Mouse (Mus musculus): ENCODE data around the gene Rtl8a. TPM values are rescaled to one million over a fixed set of nuclear protein-coding genes. Genes with fewer than 3 reads are reported as not detected.

Rtl8a gene
- polyA plus RNA-seq, 1 experiment: not detected

Other genes starting within 250 kb of the Rtl8a start
- gene Etd, start 208.8 kb downstream of the Rtl8a start, polyA plus RNA-seq (2011; ENCODE audit: insufficient read depth, insufficient read length, low replicate concordance, missing spikeins): not detected in 2 replicates
- gene Rtl8c, start 35.6 kb downstream of the Rtl8a start, polyA plus RNA-seq (2011; ENCODE audit: insufficient read depth, insufficient read length, low replicate concordance, missing spikeins): 3.4 and 5.6 TPM in 2 replicates
- not detected in 2 replicates for gene Gm14597, start 34.7 kb downstream of the Rtl8a start, polyA plus RNA-seq (2011; ENCODE audit: insufficient read depth, insufficient read length, low replicate concordance, missing spikeins)
- gene Rtl8b, start 26.7 kb upstream of the Rtl8a start, polyA plus RNA-seq (2011; ENCODE audit: insufficient read depth, insufficient read length, low replicate concordance, missing spikeins): 13.9 TPM in 1 of 2 replicates, not detected in the other
- not detected in 2 replicates for gene 4930502E18Rik, start 81.1 kb upstream of the Rtl8a start, polyA plus RNA-seq (2011; ENCODE audit: insufficient read depth, insufficient read length, low replicate concordance, missing spikeins)
- not detected in 2 replicates for gene 1700013H16Rik, start 114.1 kb upstream of the Rtl8a start, polyA plus RNA-seq (2011; ENCODE audit: insufficient read depth, insufficient read length, low replicate concordance, missing spikeins)
- not detected in 2 replicates for gene Zfp36l3, start 132.7 kb upstream of the Rtl8a start, polyA plus RNA-seq (2011; ENCODE audit: insufficient read depth, insufficient read length, low replicate concordance, missing spikeins)
- not detected in 2 replicates for gene Xlr, start 154.0 kb upstream of the Rtl8a start, polyA plus RNA-seq (2011; ENCODE audit: insufficient read depth, insufficient read length, low replicate concordance, missing spikeins)

Measured in bone marrow, adult 2 months (tissue).